ENCODE assay signal across 8 mouse cellular contexts in genomic region chr3:52101977-52102600, GRCm38 (mm10). TPM values are rescaled to one million over a fixed set of nuclear protein-coding genes. Genes with fewer than 3 reads are reported as not detected.
DNase-seq lines count a peak whose midpoint lies in the region; ATAC-seq and TF ChIP-seq lines count a peak whose summit lies in the region.

No protein-coding gene starts in this region.

- TF ChIP-seq CTCF in lung, postnatal 0 days (IDR thresholded peaks at IDR 0.05) = no peak; the same call in none of the 2 replicates

- peak; percentile 67 for TF ChIP-seq EP300 in lung, postnatal 0 days (IDR thresholded peaks at IDR 0.05)

- peak overlapping the region; percentile 83 for H3K4me2 ChIP-seq in hindbrain, embryonic 12.5 days (replicated peaks)
- peak overlapping the region; percentile 88 for H3K4me2 ChIP-seq in lung, postnatal 0 days (replicated peaks; ENCODE audit: low read depth, low read length)

- H3K27me3 ChIP-seq in hindbrain, embryonic 12.5 days = no peaks in the 10 kb centered on the region
- H3K27me3 ChIP-seq in lung, postnatal 0 days (replicated peaks; ENCODE audit: insufficient read depth, low read length) = no peaks in the 10 kb centered on the region

- WGBS in hindbrain, embryonic 12.5 days = 0% methylated on average over 29 of the region's 57 CpGs
- 3% methylated on average over 23 of the region's 57 CpGs for WGBS in lung, postnatal 0 days

- no peaks in the 10 kb centered on the region for H3K36me3 ChIP-seq in hindbrain, embryonic 12.5 days
- no peaks in the 10 kb centered on the region for H3K36me3 ChIP-seq in lung, postnatal 0 days (ENCODE audit: insufficient read depth, low read length)

- H3K4me3 ChIP-seq in hindbrain, embryonic 12.5 days = peak overlapping the region; percentile 88
- peak overlapping the region; percentile 66 for H3K4me3 ChIP-seq in lung, postnatal 0 days (ENCODE audit: low read depth, low read length)

- H3K4me1 ChIP-seq in hindbrain, embryonic 12.5 days = peaks cover 4% of the 10 kb centered on the region; the same call in 1 of the 2 replicates
- peaks cover 6% of the 10 kb centered on the region; the same call in 1 of the 2 replicates for H3K4me1 ChIP-seq in lung, postnatal 0 days (ENCODE audit: insufficient read depth, low read depth, low read length)

- peak; percentile 86 for ATAC-seq in hindbrain, embryonic 12.5 days (ENCODE audit: low FRiP score)
- peak; percentile 87 for ATAC-seq in lung, postnatal 0 days

- peak overlapping the region; percentile 99 for H3K27ac ChIP-seq in hindbrain, embryonic 12.5 days
- H3K27ac ChIP-seq in lung, postnatal 0 days (ENCODE audit: low read length) = peak overlapping the region; percentile 99

- peak overlapping the region; percentile 90 for H3K9ac ChIP-seq in hindbrain, embryonic 12.5 days
- peak overlapping the region; percentile 85 for H3K9ac ChIP-seq in lung, postnatal 0 days (replicated peaks; ENCODE audit: low read depth)

- peak; percentile 96 for DNase-seq in NIH3T3 (ENCODE audit: low read depth)
- DNase-seq in cerebellum, postnatal 10 days = peak; percentile 96 to 98
- peak; percentile 77 to 78 for DNase-seq in frontal cortex, postnatal 10 days (ENCODE audit: low spot score in 2 of 2)
- peak; percentile 75 to 86 for DNase-seq in layer of hippocampus, postnatal 10 days (ENCODE audit: low spot score in 2 of 2)
- peak; percentile 99 for DNase-seq in lung, postnatal 0 days (ENCODE audit: low spot score)
- peak; percentile 77 for DNase-seq in ovary, postnatal 10 days (ENCODE audit: low spot score)
- DNase-seq in thymus, postnatal 10 days (ENCODE audit: low spot score in 2 of 2) = peak; percentile 73 to 80

- no peaks in the 10 kb centered on the region for H3K9me3 ChIP-seq in hindbrain, embryonic 12.5 days (replicated peaks)
- no peaks in the 10 kb centered on the region for H3K9me3 ChIP-seq in lung, postnatal 0 days (ENCODE audit: low read length)

RNA-seq across cellular contexts. Expression of gene Maml3, which starts 2.8 kb away (rescaled TPM):
- polyA plus RNA-seq in hindbrain, embryonic 12.5 days (2016; fragmentation: Nextera tagmentation; extraction: Ambion mirVana) = 8.3 and 8.9 TPM in 2 replicates
- total RNA-seq in layer of hippocampus, postnatal 10 days (2021) = 1 to 10 TPM; 6.5 to 7.2 TPM
- polyA plus RNA-seq in lung, postnatal 0 days (2015; fragmentation: Nextera tagmentation; extraction: Ambion mirVana) = 5.6 and 7.2 TPM in 2 replicates

Comparison
In these comparisons a context has a peak if more than half of its experiments do, and no peak if none do; other contexts are left out.
1. Peak in every context shown above with its lines: DNase-seq, ATAC-seq, H3K4me3 ChIP-seq and H3K27ac ChIP-seq.